Mouse (Mus musculus) thymus, adult 2 months (tissue): Measurements from ENCODE around the gene Filip1.

ENCODE experiments used
- CTCF ChIP-seq: fragments of 200-500 bp; IDR thresholded peaks from 2 replicates; pipeline ENCODE4 v1.5.1; 2012; ENCODE audit warnings: mild to moderate bottlenecking, control low read depth, low read length, moderate library complexity, borderline replicate concordance; ENCODE audit not compliant: control insufficient read depth, poor library complexity, insufficient read depth; ENCODE audit errors: extremely low read depth
- POLR2A ChIP-seq: fragments of 200-500 bp; IDR thresholded peaks from 2 replicates; pipeline ENCODE4 v1.6.1; 2012; ENCODE audit warnings: mild to moderate bottlenecking, low read length, control low read depth, moderate library complexity; ENCODE audit not compliant: control insufficient read depth, poor library complexity, insufficient read depth; ENCODE audit errors: extremely low read depth

DNA sequence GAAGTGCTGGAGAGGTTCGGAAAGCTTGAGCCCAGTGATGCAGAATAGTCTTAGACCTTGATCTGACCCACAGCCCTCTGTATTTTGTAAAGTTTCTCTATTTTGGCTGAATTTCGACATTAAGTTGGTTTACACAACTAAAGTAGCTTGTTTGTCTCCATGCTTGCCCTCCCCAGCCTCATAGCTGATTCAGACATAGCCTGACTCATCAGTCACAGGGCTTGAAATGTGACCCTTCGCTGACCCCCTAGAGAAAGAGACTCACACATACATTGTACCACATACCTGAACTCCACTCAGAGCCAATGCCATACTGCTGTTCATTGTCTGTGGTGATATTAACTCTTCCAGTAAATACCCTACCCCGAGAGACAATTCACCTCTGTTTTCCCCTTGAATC lies 19.6 kb downstream of the Filip1 start:
- no peak for TF ChIP-seq CTCF
- no peak for TF ChIP-seq POLR2A
